Mouse (Mus musculus) embryo, embryonic 11 days (tissue): Measurements from ENCODE around the gene Ccdc24.

ENCODE experiments used
- DNase-seq: peaks from one replicate; pipeline ENCODE4 v3.0.0-alpha.2; 2015

Ccdc24 gene

DNA sequence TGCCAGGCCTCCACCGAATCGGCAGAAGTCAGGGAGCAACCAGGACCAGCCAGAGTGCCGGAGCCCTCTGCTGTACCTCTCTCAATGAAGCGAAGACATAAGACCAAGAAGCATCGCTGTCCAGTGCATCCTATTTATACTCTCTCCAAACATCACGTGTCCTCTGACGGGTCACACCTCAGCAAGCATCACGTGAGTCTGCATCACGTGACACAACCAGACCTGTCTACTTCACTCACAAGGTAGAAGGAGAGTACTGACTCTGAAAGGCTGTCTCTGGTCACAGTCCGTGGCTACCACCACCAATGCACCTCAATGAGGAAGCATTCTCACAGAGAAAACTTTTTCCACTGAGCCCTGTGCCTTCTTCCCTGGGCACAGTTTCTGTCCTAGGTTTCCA lies 54.3 kb downstream of the Ccdc24 start:
- no peak for DNase-seq

DNA sequence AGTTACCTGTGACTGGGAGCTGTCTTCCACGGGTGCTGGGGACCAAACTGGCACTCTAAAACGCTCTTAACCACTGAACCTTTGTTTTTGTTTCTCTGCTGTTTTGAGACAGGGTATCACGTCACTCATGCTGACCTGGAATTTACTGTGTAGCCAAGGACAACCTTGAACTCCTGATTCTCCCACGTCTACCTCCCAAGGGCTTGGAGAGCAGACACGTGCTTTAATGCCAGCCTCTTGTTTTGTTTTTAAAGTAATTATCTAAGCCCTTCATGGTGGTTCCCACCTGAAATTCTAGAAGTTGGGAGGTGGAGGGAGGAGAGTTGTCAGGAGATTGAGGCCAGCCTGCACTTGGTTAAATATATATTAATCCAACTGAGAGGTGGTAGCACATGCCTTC lies 55.6 kb downstream of the Ccdc24 start:
- DNase-seq: no peak
